Mouse (Mus musculus): Measurements from ENCODE around the gene Cdc7. TPM values are rescaled to one million over a fixed set of nuclear protein-coding genes. Genes with fewer than 3 reads are reported as not detected.

The Cdc7 gene
- polyA plus RNA-seq, 1 experiment from 2014 or later, result 38.7 TPM

DNA sequence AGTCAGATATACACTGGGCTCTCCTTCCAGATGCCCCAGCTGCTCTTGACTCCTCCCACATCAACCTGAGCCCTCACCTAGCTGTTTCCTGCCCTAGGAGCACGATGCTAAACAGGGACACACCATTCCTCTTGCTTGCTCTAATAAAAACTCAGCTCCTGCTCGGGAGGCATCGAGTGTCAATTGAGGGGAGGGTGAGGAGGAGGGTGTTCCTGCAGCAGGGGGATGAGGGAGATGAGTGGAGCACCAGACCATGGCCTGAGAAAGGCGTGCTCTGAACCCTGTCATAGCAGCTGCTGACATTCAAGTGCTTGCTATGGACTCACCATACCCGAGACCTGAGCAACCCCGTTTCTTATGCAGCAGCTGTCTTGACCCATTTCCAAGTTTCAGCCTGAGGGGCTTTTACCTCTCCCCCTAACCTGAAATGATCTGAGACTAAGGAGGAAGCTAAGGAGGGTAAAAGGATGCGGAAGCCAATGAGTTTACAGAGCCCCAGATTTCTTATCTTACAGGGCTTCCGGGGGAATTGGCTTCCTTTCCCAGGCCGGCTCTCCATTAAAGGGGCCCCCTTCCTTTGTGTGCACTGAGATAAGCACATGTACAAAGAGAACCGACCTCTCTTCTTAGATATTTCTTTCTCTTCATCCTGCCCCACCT is 51.4 kb downstream of the Cdc7 start:
- no peak overlapping the region for H3K4me3 ChIP-seq
- no peaks in the 10 kb centered on the region for H3K36me3 ChIP-seq
- ATAC-seq (ENCODE audit: insufficient number of reproducible peaks, low FRiP score, low TSS enrichment, low read depth), result no peak
- WGBS, result 17% methylated on average over 10 of the region's 10 CpGs
- H3K27ac ChIP-seq, result no peak overlapping the region
- peaks cover 45% of the 10 kb centered on the region for H3K4me1 ChIP-seq
- H3K9me3 ChIP-seq, result no peaks in the 10 kb centered on the region
- no peak overlapping the region for H3K4me2 ChIP-seq
- no peak overlapping the region for H3K9ac ChIP-seq
- H3K27me3 ChIP-seq, result no peaks in the 10 kb centered on the region

DNA sequence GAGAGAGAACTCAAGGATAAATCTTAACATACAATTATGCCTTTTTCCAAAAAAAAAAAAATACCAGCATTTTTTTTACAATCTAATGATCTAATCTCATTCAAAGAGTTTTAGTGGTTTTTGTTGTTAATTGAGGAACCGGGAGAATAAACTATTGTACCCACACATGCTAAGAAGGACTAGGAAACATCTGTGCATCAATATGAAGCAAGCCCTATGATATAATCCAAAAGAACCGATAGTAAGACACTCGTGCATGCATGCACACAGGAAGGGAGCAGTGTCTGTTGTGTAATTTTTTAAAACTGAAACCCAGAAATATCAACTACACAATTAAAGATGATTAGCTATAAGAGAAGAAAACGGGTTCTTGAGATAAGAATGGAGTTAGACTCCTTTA is 52.4 kb downstream of the Cdc7 start:
- H3K9ac ChIP-seq, result no peak overlapping the region
- H3K36me3 ChIP-seq, result no peaks in the 10 kb centered on the region
- no peak for ATAC-seq (ENCODE audit: insufficient number of reproducible peaks, low FRiP score, low TSS enrichment, low read depth)
- H3K4me2 ChIP-seq, result no peak overlapping the region
- H3K27me3 ChIP-seq, result no peaks in the 10 kb centered on the region
- WGBS, result 72% methylated on average over 4 of the region's 4 CpGs
- H3K4me3 ChIP-seq, result no peak overlapping the region
- H3K4me1 ChIP-seq, result peaks cover 49% of the 10 kb centered on the region
- no peaks in the 10 kb centered on the region for H3K9me3 ChIP-seq
- H3K27ac ChIP-seq, result no peak overlapping the region

DNA sequence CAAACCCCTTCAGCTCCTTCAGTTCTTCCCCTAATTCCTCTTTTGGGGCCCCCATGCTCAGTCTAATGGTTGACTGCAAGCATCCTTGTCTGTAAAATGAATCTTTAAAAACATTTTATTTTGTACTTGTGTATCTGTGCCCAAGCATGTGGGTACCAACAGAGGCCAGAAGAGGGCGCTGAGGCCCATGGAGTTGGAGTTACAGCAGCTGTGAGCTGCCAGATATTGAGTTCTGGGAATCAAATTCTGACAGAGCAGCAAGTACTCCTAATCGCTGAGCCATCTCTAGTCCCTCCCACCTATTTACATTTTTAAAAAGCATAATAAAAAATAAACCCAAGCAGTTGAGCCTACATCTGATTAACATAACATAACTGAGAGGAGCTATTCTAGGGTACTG is 53.4 kb downstream of the Cdc7 start:
- no peak overlapping the region for H3K27ac ChIP-seq
- 77% methylated on average over 2 of the region's 2 CpGs for WGBS
- peaks cover 40% of the 10 kb centered on the region for H3K4me1 ChIP-seq
- H3K9me3 ChIP-seq, result no peaks in the 10 kb centered on the region
- H3K27me3 ChIP-seq, result no peaks in the 10 kb centered on the region
- H3K4me3 ChIP-seq, result no peak overlapping the region
- H3K4me2 ChIP-seq, result no peak overlapping the region
- H3K9ac ChIP-seq, result no peak overlapping the region
- ATAC-seq (ENCODE audit: insufficient number of reproducible peaks, low FRiP score, low TSS enrichment, low read depth), result no peak
- H3K36me3 ChIP-seq, result no peaks in the 10 kb centered on the region

DNA sequence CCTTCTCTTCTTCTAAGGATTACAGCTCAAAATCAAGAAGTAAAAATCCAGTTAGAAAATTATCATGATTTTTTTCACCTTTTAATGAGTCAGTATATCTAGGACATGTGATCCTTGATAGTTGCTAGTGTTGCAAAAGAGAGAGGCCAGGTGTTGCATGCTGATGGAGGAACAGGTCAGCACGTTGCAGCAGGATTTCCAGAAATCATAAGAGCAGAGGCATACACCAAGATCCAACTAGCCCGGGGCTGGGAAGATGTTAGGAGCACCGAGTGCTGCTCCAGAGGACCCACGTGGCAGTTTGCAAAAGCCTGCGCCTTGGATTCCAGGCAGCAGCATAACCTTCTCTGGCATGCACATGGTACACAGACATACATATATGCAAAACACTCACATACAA is 54.9 kb downstream of the Cdc7 start:
- Histone ChIP-seq H3K4me2 (no peak overlapping the region), H3K9me3 (no peaks in the 10 kb centered on the region), H3K27ac (no peak overlapping the region), H3K27me3 (no peaks in the 10 kb centered on the region), H3K9ac (no peak overlapping the region), H3K4me1 (peaks cover 41% of the 10 kb centered on the region), H3K36me3 (no peaks in the 10 kb centered on the region), H3K4me3 (no peak overlapping the region)
- no peak for ATAC-seq (ENCODE audit: insufficient number of reproducible peaks, low FRiP score, low TSS enrichment, low read depth)
- 43% methylated on average over 5 of the region's 5 CpGs for WGBS

DNA sequence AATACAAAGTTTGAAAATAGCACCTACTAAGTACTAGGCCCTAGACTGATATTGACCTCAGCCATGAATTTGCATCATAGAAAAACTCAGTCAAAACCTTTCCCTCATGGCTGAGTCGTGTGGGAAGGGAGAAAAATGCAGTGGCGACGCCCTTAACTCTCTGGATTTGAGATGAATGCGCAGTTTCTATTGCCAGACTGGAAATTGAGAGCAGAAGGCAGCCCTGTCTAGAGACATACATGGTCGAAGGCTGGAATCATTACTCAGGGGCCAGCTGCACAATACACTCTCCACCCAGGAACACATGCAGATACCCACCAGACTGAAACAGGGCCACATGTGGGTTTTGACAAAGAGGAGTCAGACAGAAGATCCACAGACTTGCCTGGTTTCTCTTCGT is 55.8 kb downstream of the Cdc7 start:
- Histone ChIP-seq H3K36me3 (no peaks in the 10 kb centered on the region), H3K27me3 (no peaks in the 10 kb centered on the region), H3K27ac (peak overlapping the region; percentile 84), H3K4me1 (peaks cover 41% of the 10 kb centered on the region), H3K4me3 (no peak overlapping the region), H3K9me3 (no peaks in the 10 kb centered on the region), H3K9ac (no peak overlapping the region), H3K4me2 (no peak overlapping the region)
- peak; percentile 12; the same call in 1 of the 2 replicates for ATAC-seq (ENCODE audit: insufficient number of reproducible peaks, low FRiP score, low TSS enrichment, low read depth)
- 35% methylated on average over 6 of the region's 6 CpGs for WGBS

DNA sequence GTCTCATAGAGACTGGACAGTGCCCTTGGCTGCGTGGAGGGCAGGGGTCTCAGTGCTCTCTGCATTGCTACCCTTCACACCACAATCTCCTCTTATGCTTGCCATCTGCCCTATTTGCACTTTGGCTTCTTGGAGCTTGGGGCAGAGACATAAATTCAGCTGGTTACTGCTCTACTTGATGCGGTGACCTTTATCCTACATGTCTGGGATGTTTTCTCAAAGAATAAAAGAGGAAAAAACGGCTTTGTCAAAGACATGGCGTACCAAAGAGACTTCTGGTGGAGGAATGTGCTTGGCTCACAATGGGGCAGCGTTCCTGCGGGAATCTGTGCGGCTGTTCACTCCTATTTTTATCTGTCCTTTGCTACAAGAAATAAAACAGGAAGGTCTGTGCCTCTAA is 56.2 kb downstream of the Cdc7 start:
- H3K27me3 ChIP-seq, result no peaks in the 10 kb centered on the region
- H3K9ac ChIP-seq, result no peak overlapping the region
- peak overlapping the region; percentile 84 for H3K27ac ChIP-seq
- no peak overlapping the region for H3K4me2 ChIP-seq
- 65% methylated on average over 7 of the region's 7 CpGs for WGBS
- no peak overlapping the region for H3K4me3 ChIP-seq
- no peaks in the 10 kb centered on the region for H3K9me3 ChIP-seq
- H3K36me3 ChIP-seq, result no peaks in the 10 kb centered on the region
- peaks cover 41% of the 10 kb centered on the region for H3K4me1 ChIP-seq
- ATAC-seq (ENCODE audit: insufficient number of reproducible peaks, low FRiP score, low TSS enrichment, low read depth), result no peak

DNA sequence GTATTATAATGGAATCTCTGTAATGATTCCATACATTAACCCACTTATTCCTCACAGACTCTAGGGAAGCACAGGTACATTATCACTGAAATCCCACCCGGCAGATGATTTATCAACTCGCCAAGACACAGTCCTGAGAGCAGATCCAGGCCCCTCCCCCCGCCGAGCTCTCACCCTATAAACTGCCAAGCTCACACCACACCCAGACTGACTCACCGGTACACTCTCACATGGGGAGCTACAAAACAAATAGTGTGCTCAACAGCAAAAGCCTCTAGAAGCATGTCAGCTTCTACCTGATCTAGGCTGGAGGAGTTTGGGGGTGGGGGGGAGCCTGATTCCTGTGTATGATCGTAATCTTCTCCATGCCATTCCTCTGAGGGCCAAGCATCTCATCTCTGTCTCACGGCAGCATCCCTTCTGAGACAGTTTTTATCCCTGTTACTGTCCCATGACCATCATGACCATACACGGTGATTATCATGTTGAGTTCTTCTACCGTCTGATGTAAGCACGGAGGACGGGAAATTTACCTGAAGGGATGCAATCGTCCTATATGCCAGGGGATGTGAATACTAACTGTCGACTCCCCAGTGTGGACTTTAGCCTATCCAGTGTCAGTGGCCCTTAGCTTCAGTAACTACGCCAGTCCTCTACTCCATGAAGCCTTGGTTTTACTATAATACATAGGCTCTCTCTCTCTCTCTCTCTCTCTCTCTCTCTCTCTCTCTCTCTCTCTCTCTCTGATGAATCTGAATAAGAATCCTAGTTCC is 57.4 kb downstream of the Cdc7 start:
- Histone ChIP-seq H3K27ac (no peak overlapping the region), H3K4me1 (peaks cover 45% of the 10 kb centered on the region), H3K4me3 (no peak overlapping the region), H3K4me2 (no peak overlapping the region), H3K36me3 (no peaks in the 10 kb centered on the region), H3K9me3 (no peaks in the 10 kb centered on the region), H3K27me3 (no peaks in the 10 kb centered on the region), H3K9ac (no peak overlapping the region)
- WGBS, result 78% methylated on average over 14 of the region's 14 CpGs
- ATAC-seq (ENCODE audit: insufficient number of reproducible peaks, low FRiP score, low TSS enrichment, low read depth), result no peak

DNA sequence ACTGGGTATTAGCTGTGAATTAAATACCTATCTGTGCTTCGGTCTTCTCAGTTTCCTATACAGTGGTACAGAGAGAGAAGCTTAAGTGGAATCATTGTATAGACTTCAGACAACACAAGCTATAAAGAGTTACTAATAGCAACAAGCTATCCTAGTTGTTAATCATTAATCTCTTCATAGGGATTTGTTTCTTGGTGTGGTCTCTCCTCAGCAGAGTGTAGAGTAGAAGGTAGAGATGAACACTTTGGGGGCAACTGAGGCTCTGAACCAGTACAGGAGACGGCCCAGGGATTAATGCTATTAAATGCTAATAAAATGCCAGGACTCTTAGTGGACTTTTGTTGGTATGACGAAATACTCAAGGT is 57.9 kb downstream of the Cdc7 start:
- ATAC-seq (ENCODE audit: insufficient number of reproducible peaks, low FRiP score, low TSS enrichment, low read depth), result no peak

DNA sequence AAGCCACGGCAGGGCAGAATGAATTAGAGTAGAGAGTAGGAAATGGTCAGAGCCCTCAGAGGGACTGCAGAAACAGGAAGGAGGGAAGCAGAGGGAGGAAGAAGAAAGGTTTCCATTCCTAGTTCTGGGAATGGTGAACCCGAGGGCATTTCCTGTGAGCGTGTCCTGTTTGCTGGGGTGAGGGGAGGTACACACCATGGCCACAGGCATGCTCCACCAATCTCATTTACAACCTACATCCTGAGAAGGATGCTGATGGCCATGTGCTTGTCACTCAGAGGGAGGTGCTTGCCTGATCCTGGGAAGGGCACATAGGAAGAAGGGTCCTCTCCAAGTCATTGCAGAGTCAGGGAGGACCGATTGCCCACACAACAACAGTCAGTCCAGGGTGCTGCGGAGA is 59.8 kb downstream of the Cdc7 start:
- Histone ChIP-seq H3K27ac (peak overlapping the region; percentile 33; the same call in 1 of the 2 replicates), H3K4me2 (no peak overlapping the region)

More for the DNA sequence above, 57.9 kb downstream of the Cdc7 start:
- no peak overlapping the region for H3K27ac ChIP-seq
- peaks cover 45% of the 10 kb centered on the region for H3K4me1 ChIP-seq
- no peak overlapping the region for H3K4me2 ChIP-seq
- no peaks in the 10 kb centered on the region for H3K36me3 ChIP-seq
- no peaks in the 10 kb centered on the region for H3K9me3 ChIP-seq
- H3K4me3 ChIP-seq, result no peak overlapping the region
- no peaks in the 10 kb centered on the region for H3K27me3 ChIP-seq
- 89% methylated on average over 3 of the region's 3 CpGs for WGBS
- H3K9ac ChIP-seq, result no peak overlapping the region

DNA sequence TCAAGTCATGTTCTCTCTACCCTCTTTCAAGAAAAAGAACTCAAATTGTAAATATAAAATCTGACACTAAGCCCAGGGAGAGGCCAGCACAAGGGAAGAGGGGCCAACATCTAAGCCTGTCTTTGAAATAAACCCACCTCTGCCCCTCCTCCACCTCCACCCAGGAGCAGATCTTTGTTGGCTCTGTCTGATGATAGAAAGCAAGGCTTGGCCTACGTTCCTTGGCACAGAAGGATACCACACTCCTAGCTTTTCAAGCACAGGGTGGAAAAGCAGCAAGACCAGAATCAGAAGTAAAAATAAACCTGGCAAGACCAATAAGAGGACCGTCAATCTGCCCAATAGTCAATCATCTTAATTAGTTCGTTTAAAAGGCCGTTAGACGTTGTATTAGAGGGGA is 61.2 kb downstream of the Cdc7 start:
- H3K4me3 ChIP-seq, result no peak overlapping the region
- no peak for ATAC-seq (ENCODE audit: insufficient number of reproducible peaks, low FRiP score, low TSS enrichment, low read depth)
- peak overlapping the region; percentile 73 for H3K27ac ChIP-seq
- H3K9me3 ChIP-seq, result no peaks in the 10 kb centered on the region
- H3K27me3 ChIP-seq, result no peaks in the 10 kb centered on the region
- peaks cover 41% of the 10 kb centered on the region for H3K4me1 ChIP-seq
- no peak overlapping the region for H3K4me2 ChIP-seq
- 39% methylated on average over 5 of the region's 5 CpGs for WGBS
- H3K36me3 ChIP-seq, result no peaks in the 10 kb centered on the region
- no peak overlapping the region for H3K9ac ChIP-seq

More for the DNA sequence above, 59.8 kb downstream of the Cdc7 start:
- no peak for ATAC-seq (ENCODE audit: insufficient number of reproducible peaks, low FRiP score, low TSS enrichment, low read depth)
- H3K4me1 ChIP-seq, result peaks cover 49% of the 10 kb centered on the region
- WGBS, result 24% methylated on average over 5 of the region's 5 CpGs
- no peak overlapping the region for H3K9ac ChIP-seq
- H3K9me3 ChIP-seq, result no peaks in the 10 kb centered on the region
- H3K36me3 ChIP-seq, result no peaks in the 10 kb centered on the region
- no peaks in the 10 kb centered on the region for H3K27me3 ChIP-seq
- no peak overlapping the region for H3K4me3 ChIP-seq

DNA sequence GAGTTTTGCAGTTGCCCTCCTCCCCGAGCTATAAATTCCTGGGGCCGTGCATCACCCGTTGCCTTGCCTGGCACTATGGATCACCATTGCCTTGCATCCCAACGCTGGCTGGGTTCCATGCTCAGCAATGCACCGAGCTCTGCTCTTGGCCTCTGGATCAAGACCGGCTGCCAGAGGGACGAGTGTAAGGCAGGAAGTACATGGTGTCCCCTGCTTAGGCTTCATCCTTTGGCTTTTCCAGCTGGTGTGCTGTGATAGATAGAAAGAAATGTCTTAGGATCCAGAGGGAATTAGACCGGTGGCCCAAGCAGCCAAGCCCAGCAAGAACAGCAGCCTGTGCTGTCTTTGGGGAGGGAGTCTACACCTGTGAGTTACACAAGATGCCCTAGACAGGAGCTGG is 61.7 kb downstream of the Cdc7 start:
- 42% methylated on average over 8 of the region's 8 CpGs for WGBS
- H3K27me3 ChIP-seq, result no peaks in the 10 kb centered on the region
- no peaks in the 10 kb centered on the region for H3K36me3 ChIP-seq
- no peak for ATAC-seq (ENCODE audit: insufficient number of reproducible peaks, low FRiP score, low TSS enrichment, low read depth)
- no peak overlapping the region for H3K4me3 ChIP-seq
- H3K9me3 ChIP-seq, result no peaks in the 10 kb centered on the region
- no peak overlapping the region for H3K9ac ChIP-seq
- H3K27ac ChIP-seq, result 0 out of 2 replicates have a peak overlapping the region, but pooled peaks have one; percentile 73
- H3K4me1 ChIP-seq, result peaks cover 37% of the 10 kb centered on the region
- no peak overlapping the region for H3K4me2 ChIP-seq

DNA sequence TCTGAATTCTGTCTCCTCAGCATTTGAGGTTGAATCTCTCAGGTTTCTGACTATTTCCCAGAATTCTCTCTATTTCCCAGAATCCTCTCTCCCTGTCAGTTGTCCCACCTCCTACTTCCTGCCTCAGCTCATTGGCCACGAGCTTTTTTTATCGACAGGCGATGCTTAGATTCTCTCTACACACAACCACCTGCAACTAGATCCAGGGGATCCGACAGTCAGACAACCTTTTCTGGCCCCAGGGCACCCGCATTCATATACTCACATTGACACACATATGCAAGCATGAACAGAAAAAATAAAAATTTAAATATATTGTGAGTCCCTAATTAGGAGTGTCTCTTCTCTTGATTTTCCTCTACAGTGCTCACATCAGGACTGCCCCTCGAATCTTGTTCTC is 63.5 kb downstream of the Cdc7 start:
- no peak overlapping the region for H3K9ac ChIP-seq
- WGBS, result 80% methylated on average over 6 of the region's 6 CpGs
- H3K4me3 ChIP-seq, result no peak overlapping the region
- H3K36me3 ChIP-seq, result no peaks in the 10 kb centered on the region
- no peak overlapping the region for H3K4me2 ChIP-seq
- H3K9me3 ChIP-seq, result no peaks in the 10 kb centered on the region
- H3K27ac ChIP-seq, result no peak overlapping the region
- H3K27me3 ChIP-seq, result no peaks in the 10 kb centered on the region
- ATAC-seq (ENCODE audit: insufficient number of reproducible peaks, low FRiP score, low TSS enrichment, low read depth), result no peak
- H3K4me1 ChIP-seq, result peaks cover 31% of the 10 kb centered on the region
